Mouse (Mus musculus) adrenal gland (tissue): ENCODE results near the gene Abcc6.

Experiments used
- intact Hi-C: fragments of 180-260 bp; cut with DNase I; formaldehyde crosslinking; loops from one replicate; pipeline ENCODE4 v1.15.1; 2025

Gene Abcc6

GRCm38 (mm10) chr7:46029299-46030144 lies 580 bp downstream of the Abcc6 start:
- intact Hi-C loops = no loop called here

GRCm38 (mm10) chr7:46028681-46029080 lies 1.4 kb downstream of the Abcc6 start:
- intact Hi-C loops = no loop called here

- intact Hi-C loops = no loop called here
These were observed 4.7 kb downstream of the Abcc6 start for GRCm38 (mm10) chr7:46025436-46025835.

GRCm38 (mm10) chr7:46021951-46022350 lies 8.2 kb downstream of the Abcc6 start:
- intact Hi-C loops = no loop called here

GRCm38 (mm10) chr7:46019594-46019993 lies 10.5 kb downstream of the Abcc6 start:
- intact Hi-C loops = no loop called here

GRCm38 (mm10) chr7:46013266-46014010 lies 16.7 kb downstream of the Abcc6 start:
- intact Hi-C loops = no loop called here

GRCm38 (mm10) chr7:46012121-46012520 lies 18.0 kb downstream of the Abcc6 start:
- intact Hi-C loops = no loop called here

- intact Hi-C loops = loop anchor here (2.0 to 5.0 kb wide), 3 partner anchors 67 to 272 kb away; partner anchors contain the start of gene Kdelr1
These were observed 20.5 kb downstream of the Abcc6 start for GRCm38 (mm10) chr7:46009578-46009977.

- intact Hi-C loops = no loop called here
These were observed 27.4 kb downstream of the Abcc6 start for GRCm38 (mm10) chr7:46002748-46003147.

- intact Hi-C loops = no loop called here
These were observed 29.5 kb downstream of the Abcc6 start for GRCm38 (mm10) chr7:46000577-46000976.

- intact Hi-C loops = no loop called here
These were observed 37.6 kb downstream of the Abcc6 start for GRCm38 (mm10) chr7:45992470-45992869.

GRCm38 (mm10) chr7:45988344-45988743 lies 41.8 kb downstream of the Abcc6 start:
- intact Hi-C loops = no loop called here

- intact Hi-C loops = no loop called here
These were observed 43.2 kb downstream of the Abcc6 start for GRCm38 (mm10) chr7:45986893-45987292.

GRCm38 (mm10) chr7:45981612-45982011 lies 48.5 kb downstream of the Abcc6 start:
- intact Hi-C loops = no loop called here

- intact Hi-C loops = no loop called here
These were observed 55.6 kb downstream of the Abcc6 start for GRCm38 (mm10) chr7:45974512-45974911.

- intact Hi-C loops = no loop called here
These were observed 56.0 kb downstream of the Abcc6 start for GRCm38 (mm10) chr7:45974103-45974502.

GRCm38 (mm10) chr7:45973271-45973687 lies 56.8 kb downstream of the Abcc6 start:
- intact Hi-C loops = no loop called here

GRCm38 (mm10) chr7:45971831-45972723 lies 58.0 kb downstream of the Abcc6 start:
- intact Hi-C loops = no loop called here

- intact Hi-C loops = no loop called here
These were observed 73.5 kb downstream of the Abcc6 start for GRCm38 (mm10) chr7:45956611-45957010.

- intact Hi-C loops = no loop called here
These were observed 81.0 kb downstream of the Abcc6 start for GRCm38 (mm10) chr7:45949061-45949460.

- intact Hi-C loops = loop anchor here (2.0 kb wide), 1 partner anchor 66 kb away; no protein-coding TSS in a partner anchor
These were observed 86.8 kb downstream of the Abcc6 start for GRCm38 (mm10) chr7:45943280-45943679.
